Mouse (Mus musculus) lung, adult 2 months (tissue): ENCODE results near the gene Nrm. TPM values are rescaled to one million over a fixed set of nuclear protein-coding genes. Genes with fewer than 3 reads are reported as not detected.

ENCODE experiments used
- DNase-seq: peaks from one replicate; pipeline ENCODE4 v3.0.0; 2022
- H3K4me1 ChIP-seq: fragments of 200-500 bp; 2 replicates; pipeline ENCODE4 v1.6.1; 2011; ENCODE audit warnings: low read length; ENCODE audit not compliant: control insufficient read depth, insufficient read depth
- H3K4me3 ChIP-seq: fragments of 200-500 bp; replicated peaks from 2 replicates; pipeline ENCODE3; 2011; ENCODE audit warnings: low read depth, mild to moderate bottlenecking, control low read depth, low read length; ENCODE audit errors: extremely low read depth
- CTCF ChIP-seq: fragments of 200-500 bp; IDR thresholded peaks from 2 replicates; pipeline ENCODE4 v1.5.1; 2011; ENCODE audit warnings: mild to moderate bottlenecking, low read length, control low read depth; ENCODE audit not compliant: insufficient read depth
- POLR2A ChIP-seq: fragments of 200-500 bp; IDR thresholded peaks from 2 replicates; pipeline ENCODE4 v1.6.1; 2011; ENCODE audit warnings: low read depth, mild to moderate bottlenecking, control low read depth, low read length, borderline replicate concordance; ENCODE audit errors: extremely low read depth
- WGBS: fragments of 180-500 bp; shearing (Covaris S2); methylation state at CpG from one replicate; pipeline ENCODE4 v1.1.7; 2018; 5-methylcytosine and 5-hydroxymethylcytosine counted together
- polyA plus RNA-seq: library from polyadenylated mRNA; depleted of rRNA; stranded (reverse); fragments of >200 nt; gene quantifications from 2 replicates; pipeline ENCODE4 v1.2.3, GENCODE M21; 2012

Nrm gene
- polyA plus RNA-seq, 1 experiment = 26.2 TPM

GRCm38 (mm10) chr17:35870884-35871696 is 10.0 kb downstream of the Nrm start:
- 39% methylated on average over 8 of the region's 8 CpGs for WGBS
- peak; percentile 16 for DNase-seq
- TF ChIP-seq POLR2A (no peak), CTCF (peak; percentile 38)
- Histone ChIP-seq H3K4me1 (peaks cover 12% of the 10 kb centered on the region), H3K4me3 (no peak overlapping the region)

- DNase-seq = peak; percentile 92
- WGBS = 29% methylated on average over 21 of the region's 21 CpGs
- Histone ChIP-seq H3K4me1 (peaks cover 12% of the 10 kb centered on the region), H3K4me3 (no peak overlapping the region)
- TF ChIP-seq CTCF = peak; percentile 80
- TF ChIP-seq POLR2A = no peak
Observed at GRCm38 (mm10) chr17:35873774-35874519, 12.8 kb downstream of the Nrm start.

- WGBS = 57% methylated on average over 6 of the region's 6 CpGs
- peaks cover 14% of the 10 kb centered on the region for H3K4me1 ChIP-seq
- H3K4me3 ChIP-seq = no peak overlapping the region
- no peak for TF ChIP-seq CTCF
- no peak for TF ChIP-seq POLR2A
- no peak for DNase-seq
Observed at GRCm38 (mm10) chr17:35874721-35875120, 13.6 kb downstream of the Nrm start.

GRCm38 (mm10) chr17:35879245-35880057 is 18.3 kb downstream of the Nrm start, which contains the start of gene Dhx16:
Gene Dhx16 (plus strand): TSS chr17:35879819.
- peak; percentile 94 for DNase-seq
- H3K4me3 ChIP-seq = peak within 1 kb of the TSS; percentile 82
- peaks cover 6% of the 10 kb centered on the region for H3K4me1 ChIP-seq
- WGBS = 5% methylated on average over 66 of the region's 66 CpGs
- TF ChIP-seq POLR2A = peak; percentile 71; the same call in 1 of the 2 replicates
- peak; percentile 83 for TF ChIP-seq CTCF

GRCm38 (mm10) chr17:35882924-35883323 is 21.8 kb downstream of the Nrm start:
- TF ChIP-seq CTCF (no peak), POLR2A (no peak)
- no peak overlapping the region for H3K4me3 ChIP-seq
- peaks cover 6% of the 10 kb centered on the region for H3K4me1 ChIP-seq
- DNase-seq = no peak
- 87% methylated on average over 17 of the region's 17 CpGs for WGBS

- no peak for DNase-seq
- Histone ChIP-seq H3K4me1 (peaks cover 6% of the 10 kb centered on the region), H3K4me3 (no peak overlapping the region)
- WGBS = 94% methylated on average over 14 of the region's 14 CpGs
- no peak for TF ChIP-seq POLR2A
- no peak for TF ChIP-seq CTCF
Observed at GRCm38 (mm10) chr17:35883777-35884176, 22.7 kb downstream of the Nrm start.

GRCm38 (mm10) chr17:35887725-35888124 is 26.6 kb downstream of the Nrm start:
- 74% methylated on average over 16 of the region's 17 CpGs for WGBS
- no peak for TF ChIP-seq POLR2A
- no peak for TF ChIP-seq CTCF
- H3K4me3 ChIP-seq = no peak overlapping the region
- H3K4me1 ChIP-seq = no peaks in the 10 kb centered on the region
- DNase-seq = no peak

- H3K4me1 ChIP-seq = peaks cover 7% of the 10 kb centered on the region; the same call in 1 of the 2 replicates
- WGBS = 1% methylated on average over 86 of the region's 86 CpGs
- H3K4me3 ChIP-seq = peak within 1 kb of the TSS; percentile 79
- no peak for TF ChIP-seq POLR2A
- TF ChIP-seq CTCF = no peak
- DNase-seq = peak; percentile 80
Observed at GRCm38 (mm10) chr17:35896781-35897643, 35.9 kb downstream of the Nrm start, which contains the start of gene 2310061I04Rik. Gene 2310061I04Rik (minus strand): TSS chr17:35897431.
